Mouse (Mus musculus) ovary, adult 18-20 months (tissue): ENCODE data around the gene Mmp10.
A peak's percentile ranks its signal among the peaks of the same experiment; 100 is the strongest.

Experiments
- DNase-seq: peaks from one replicate; pipeline ENCODE4 v3.0.0; 2022; ENCODE audit warnings: low spot score, mixed read lengths

The Mmp10 gene

DNA sequence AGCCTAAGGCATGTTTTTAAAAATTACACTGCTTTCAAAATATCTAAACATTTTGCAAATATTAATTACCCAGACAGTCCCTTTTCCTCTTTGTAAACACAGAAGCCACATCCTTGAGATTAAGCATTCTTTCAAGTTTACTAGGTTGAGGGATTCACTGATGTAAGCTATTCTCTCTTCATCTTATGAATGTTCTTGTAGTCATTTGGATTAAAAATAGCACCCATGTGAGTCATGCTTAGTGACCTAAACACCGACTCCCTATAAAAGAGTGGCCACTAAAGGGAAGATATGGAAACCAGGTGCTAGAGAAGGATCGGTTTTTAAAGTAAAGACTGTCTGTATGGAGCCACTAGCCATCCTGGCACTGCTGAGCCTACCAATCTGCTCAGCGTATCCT, at the start of gene Mmp10:
Gene Mmp10 (plus strand): TSS at position 302 of the 400 bp plus-strand sequence.
- DNase-seq: no peak

DNA sequence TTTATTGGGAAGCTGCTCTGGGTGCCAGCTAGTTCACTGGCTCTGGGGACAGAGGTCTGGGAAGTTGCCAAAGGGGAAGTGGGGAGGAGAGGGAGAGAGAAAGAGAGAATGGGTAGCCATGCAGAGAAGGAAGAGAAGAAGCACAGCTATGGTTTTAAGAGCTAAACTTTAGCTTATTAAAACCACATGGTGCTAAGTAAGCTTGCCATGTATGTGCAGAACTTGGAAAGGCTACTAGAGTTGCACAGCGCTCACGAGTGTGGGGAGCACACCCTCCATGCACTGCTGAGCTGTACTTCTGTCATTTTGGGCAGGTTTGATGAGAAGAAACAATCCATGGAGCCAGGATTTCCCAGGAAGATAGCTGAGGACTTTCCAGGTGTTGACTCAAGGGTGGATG, 48.9 kb upstream of the Mmp10 start:
- DNase-seq: no peak

DNA sequence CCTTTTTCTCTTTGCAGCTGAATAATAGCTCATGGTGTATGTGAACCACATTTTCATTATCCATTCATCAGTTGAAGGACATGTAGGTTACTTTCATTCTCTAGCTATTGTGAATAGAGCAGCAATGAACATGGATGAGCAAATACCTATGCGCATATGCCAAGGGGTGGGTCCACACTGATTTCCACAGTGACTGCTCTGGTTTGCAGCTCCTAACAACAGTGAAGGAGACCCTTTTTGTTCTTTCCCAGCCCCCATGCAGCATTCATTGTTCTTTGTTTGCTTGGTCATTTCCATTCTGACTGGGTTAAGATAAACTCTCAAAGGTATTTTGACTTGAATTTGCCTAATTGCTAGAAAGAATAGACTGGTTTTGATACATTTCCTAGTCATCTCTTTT, 31.9 kb upstream of the Mmp10 start:
- no peak for DNase-seq

GRCm38 (mm10) chr9:7483684-7484394, 18.3 kb upstream of the Mmp10 start:
- no peak for DNase-seq

GRCm38 (mm10) chr9:7501138-7501537, 1.0 kb upstream of the Mmp10 start:
- DNase-seq: no peak

DNA sequence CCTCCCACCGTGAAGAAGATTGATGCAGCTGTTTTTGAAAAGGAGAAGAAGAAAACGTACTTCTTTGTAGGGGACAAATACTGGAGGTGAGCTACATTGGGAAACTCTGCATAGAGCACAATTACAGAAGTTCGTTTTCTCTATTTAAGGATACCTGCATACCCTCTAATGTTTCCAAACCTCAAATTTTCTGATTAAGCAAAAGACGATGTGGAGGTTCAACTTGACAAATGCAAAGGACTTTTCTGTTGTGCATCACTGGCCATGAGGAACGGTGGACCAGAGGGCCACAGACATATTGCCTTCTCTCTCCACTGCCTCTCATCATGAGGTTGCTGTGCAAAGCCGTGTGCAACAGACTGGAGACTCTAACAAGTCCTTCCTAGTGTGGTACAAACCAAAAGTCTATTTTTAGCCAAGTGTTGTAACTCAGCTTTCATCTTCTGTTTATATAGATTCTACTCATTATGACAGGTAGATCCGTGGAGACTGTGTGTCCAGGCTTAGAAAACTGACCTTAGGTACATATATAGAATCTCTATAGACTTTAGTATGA, 5.2 kb downstream of the Mmp10 start:
- no peak for DNase-seq

DNA sequence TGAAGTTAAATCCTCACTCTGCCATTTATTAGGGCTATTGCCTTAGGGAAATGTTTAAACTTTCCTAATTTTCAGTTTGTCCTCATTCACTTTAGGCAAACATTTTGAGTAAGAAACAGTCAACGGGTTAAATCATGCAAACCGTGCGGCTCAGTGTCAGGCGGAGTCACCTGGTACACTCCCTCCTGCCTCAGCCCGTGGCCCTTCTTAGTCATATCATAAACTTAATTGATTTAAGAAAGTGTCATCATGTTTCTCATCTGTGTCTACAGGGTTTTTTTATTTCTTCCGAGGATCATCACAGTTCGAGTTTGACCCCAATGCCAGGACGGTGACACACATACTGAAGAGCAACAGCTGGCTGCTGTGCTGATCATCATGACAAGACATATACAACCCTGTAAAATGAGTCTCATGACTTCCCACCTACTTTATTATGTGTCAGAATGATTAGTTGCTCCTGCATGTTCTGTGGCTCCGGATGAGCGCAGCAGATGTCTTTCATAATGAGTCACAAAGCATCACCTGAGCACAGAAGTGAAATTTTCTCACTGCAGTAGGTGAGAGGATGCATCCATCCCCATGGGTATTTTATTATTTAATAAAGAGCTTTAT, 7.6 kb downstream of the Mmp10 start:
- no peak for DNase-seq

DNA sequence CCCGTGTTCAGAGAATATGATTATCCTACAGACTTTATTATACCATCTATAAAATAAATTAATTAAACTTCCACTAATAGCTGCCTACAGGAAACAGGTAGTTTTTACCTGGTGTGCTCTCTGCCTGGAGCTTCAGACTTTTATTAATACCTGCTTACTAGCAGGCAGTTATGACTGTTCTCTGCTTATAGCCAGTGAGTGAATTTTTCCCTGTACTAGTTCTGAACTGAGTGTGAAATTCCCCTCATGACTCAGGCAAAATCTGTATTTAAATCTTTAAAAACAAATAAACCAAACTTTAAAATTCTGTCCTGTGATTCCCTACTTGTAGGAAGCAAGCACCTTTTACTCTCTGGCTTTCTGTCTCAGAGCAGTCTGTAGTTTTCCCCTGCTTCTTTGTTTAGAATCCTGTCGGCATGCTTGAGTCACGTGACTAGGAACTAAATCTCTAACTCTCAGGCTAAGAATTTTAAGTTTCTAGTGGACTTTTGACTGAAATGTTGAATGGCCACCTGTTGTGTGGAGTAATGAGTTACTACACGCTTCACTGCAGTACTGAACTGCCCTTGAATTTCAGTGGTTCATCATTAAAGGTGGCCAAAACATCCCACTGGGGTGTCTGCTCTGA, 15.9 kb downstream of the Mmp10 start:
- DNase-seq: no peak

DNA sequence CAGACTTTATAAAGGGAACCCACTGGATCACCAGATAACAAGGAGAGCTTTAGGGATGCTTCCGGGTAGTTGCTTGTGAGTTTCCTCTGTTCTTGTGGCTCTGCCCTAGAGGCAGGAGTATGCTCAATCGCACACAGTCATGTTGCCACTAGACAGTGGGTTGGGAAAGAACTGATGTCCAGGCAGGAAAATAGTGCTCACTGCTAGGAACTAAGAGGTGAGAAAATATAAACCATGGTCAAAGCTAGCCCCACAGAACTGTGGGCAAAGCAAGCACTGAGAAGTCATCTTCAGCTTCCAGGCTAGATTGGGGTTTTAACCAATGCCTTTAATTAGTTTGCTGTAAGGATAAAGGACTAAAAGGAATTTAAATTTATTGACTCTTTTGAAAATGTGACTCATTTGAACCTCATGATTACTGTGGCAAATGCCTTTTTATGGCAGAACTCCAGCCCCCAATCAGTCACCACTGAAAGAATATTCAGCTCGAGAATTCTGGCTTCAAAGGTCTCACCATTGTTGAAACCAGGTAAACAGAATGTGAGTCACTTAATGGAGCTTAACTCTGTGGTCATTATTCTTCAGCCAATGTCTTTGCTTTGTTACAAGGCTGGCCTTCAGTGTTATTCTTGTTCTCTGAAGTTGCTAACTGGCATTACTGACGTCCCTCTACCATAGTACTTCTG, 24.2 kb downstream of the Mmp10 start:
- DNase-seq: no peak

DNA sequence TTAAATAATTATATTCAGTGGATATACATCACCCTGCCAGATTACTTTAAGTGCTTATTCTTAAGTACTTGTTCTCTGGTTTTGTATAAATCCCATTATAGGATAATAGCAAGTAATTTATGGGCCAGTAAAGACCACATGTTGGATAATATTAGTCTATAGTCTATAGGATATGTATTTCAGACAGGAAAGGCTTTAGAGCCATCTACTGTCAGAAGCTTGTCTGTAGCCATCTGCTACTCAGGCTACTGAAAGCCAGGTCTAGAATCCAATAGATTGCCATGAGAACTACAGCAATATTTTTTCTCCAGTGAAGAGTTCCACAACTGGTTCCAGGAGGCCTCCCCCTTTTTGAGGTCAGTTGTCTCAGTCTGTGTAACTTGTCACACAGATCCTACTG, 40.6 kb downstream of the Mmp10 start:
- DNase-seq: no peak

- DNase-seq: no peak
Measured at GRCm38 (mm10) chr9:7544923-7545457, 42.8 kb downstream of the Mmp10 start.

- peak; percentile 4 for DNase-seq
Measured at GRCm38 (mm10) chr9:7545471-7545870, 43.3 kb downstream of the Mmp10 start.

DNA sequence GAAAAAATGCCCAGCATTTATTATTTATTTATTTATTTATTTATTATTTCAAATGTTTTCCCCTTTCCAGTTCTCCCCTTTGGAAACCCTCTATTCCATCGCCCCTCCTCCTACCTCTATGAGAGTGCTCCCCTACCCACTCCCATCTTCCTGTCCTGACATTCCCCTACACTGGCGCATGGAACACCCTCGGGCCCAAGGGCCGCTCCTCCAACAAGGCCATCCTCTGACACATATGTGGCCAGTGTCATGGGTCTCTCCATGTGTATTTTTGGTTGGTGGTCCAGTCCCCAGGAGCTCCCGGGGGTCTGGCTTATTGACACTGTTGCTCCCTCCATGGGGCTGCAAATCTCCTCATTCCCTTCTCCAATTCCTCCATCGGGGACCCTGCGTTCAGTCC, 43.8 kb downstream of the Mmp10 start:
- no peak for DNase-seq

- DNase-seq: no peak
Measured at GRCm38 (mm10) chr9:7551943-7552342, 49.8 kb downstream of the Mmp10 start.

DNA sequence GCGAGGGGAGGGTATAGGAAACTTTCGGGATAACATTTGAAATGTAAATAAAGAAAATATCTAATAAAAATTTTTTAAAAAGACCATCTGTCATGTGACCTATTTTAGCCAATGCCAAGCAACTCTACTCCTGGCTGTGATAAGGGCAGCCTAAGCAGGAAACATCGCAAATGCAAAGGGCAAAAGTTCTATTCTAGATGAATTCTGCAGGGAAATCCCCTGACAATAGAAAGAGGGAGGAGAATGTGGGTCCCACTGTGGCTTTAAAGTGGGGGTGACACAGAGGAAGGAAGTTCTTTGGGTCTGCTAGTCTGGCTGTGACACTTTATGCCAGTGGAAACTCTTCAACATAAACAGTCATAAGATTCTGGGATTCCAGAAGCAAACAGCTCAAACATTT, 51.4 kb downstream of the Mmp10 start:
- DNase-seq: no peak

GRCm38 (mm10) chr9:7554382-7554781, 52.2 kb downstream of the Mmp10 start:
- DNase-seq: no peak

DNA sequence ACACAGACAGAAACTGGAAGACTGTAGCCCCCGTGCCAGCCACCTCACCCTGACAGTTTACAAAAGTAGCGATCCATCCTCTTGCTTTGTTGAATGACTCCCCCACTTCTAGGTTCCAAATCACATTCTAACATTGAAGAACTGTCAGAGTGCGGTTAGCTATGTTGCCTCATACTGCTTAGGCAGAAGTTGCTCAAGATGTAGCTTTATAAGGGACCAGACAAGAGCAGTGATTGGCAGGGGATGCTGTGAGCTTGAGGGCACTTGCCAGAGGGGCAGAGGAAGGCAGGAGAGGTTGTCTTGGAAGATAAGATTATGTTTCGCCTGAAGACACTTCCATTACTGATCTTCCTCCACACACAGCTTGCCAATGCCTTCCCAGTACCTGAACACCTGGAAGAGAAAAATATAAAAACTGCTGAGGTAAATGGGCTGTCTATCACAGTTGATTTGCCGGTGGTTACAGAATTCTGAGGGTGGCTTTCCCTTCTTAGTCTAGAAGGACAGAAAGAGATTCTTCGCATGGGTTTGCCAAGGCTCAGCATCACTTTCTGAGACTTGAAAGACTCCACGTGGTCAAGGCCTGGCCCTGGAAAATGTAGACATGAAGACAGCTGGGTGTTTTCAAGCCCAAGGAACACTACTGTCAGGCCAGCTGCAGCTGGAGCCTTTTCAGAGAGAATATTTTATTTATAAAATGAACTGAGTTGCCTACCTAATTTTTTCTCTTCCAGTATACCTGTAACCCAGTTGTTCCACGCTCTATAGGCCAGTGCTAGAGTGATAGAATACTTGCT, 56.3 kb downstream of the Mmp10 start, which contains the start of gene Mmp8:
Gene Mmp8 (plus strand): TSS at position 236 of the 797 bp plus-strand sequence.
- DNase-seq: no peak
